In the genomic region with DNA sequence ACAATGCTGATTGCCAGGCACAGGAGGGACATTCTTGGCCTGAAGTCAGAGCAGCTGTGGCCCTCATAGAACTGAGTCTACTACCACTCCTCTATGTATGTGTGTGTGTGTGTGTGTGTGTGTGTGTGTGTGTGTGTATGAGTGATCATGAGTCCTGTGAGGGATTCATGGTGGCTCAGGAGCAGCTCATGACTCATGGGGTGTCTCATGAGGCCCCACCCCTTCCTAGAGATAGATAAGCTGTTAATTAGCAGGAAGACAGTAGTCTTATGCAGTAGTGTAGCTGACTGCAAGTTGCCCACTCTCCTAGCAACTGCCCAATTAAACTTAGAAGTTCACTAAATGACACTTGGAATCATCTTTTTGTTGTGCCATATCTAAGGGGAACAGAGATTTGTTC, we compare ENCODE assay signal across 25 mouse cellular contexts. TPM values are rescaled to one million over a fixed set of nuclear protein-coding genes. Genes with fewer than 3 reads are reported as not detected.
DNase-seq lines count a peak whose midpoint lies in the region; ATAC-seq and TF ChIP-seq lines count a peak whose summit lies in the region.
"Had no signal": no experiment of that assay in that cellular context is flagged by ENCODE, and none has a peak within 500 bp of the region (broad histone marks: within the 10 kb centered on the region; RNA-seq: fewer than 3 reads in every experiment).

No protein-coding gene starts in this region.

- no peaks in the 10 kb centered on the region for H3K9me3 ChIP-seq in stomach, postnatal 0 days (ENCODE audit: control insufficient read depth, low read length)
- H3K9me3 ChIP-seq: forebrain, embryonic 13.5 days had no signal

- TF ChIP-seq EP300 in stomach, postnatal 0 days (optimal IDR thresholded peaks at IDR 0.05): no peak

- H3K4me3 ChIP-seq in stomach, postnatal 0 days (ENCODE audit: low read depth, low read length): no peak overlapping the region
- H3K4me3 ChIP-seq: forebrain, embryonic 13.5 days had no signal

- no peak for TF ChIP-seq CTCF in stomach, postnatal 0 days (IDR thresholded peaks at IDR 0.05; ENCODE audit: low read depth)

- no peak overlapping the region for H3K4me2 ChIP-seq in stomach, postnatal 0 days (replicated peaks; ENCODE audit: low read depth)
- H3K4me2 ChIP-seq: forebrain, embryonic 13.5 days had no signal

- H3K9ac ChIP-seq in stomach, postnatal 0 days (ENCODE audit: low read length): no peak overlapping the region
- H3K9ac ChIP-seq: forebrain, embryonic 13.5 days had no signal

- H3K27me3 ChIP-seq in stomach, postnatal 0 days (ENCODE audit: control insufficient read depth, insufficient read depth, low read length): no peaks in the 10 kb centered on the region
- H3K27me3 ChIP-seq: forebrain, embryonic 13.5 days; Patski had no signal

- DNase-seq in 3T3-L1 (ENCODE audit: low read depth, low spot score): peak; percentile 21
- DNase-seq in 416B (ENCODE audit: low read depth): peak; percentile 64
- no peak for DNase-seq in stomach, postnatal 0 days (ENCODE audit: low spot score)
- no peak for DNase-seq in adrenal gland, postnatal 4 days (ENCODE audit: low spot score in 2 of 2)
- no peak for DNase-seq in left cerebral cortex, adult 8-10 months (ENCODE audit: low spot score in 2 of 2)
- DNase-seq: adrenal gland, adult 8-10 months; adrenal gland, postnatal 14 days; adrenal gland, postnatal 36 days; cerebellum, adult 11 months; cerebellum, adult 18-20 months; cerebellum, adult 8-10 months; cerebellum, postnatal 10 days; cerebellum, postnatal 25 days had no signal

- H3K4me1 ChIP-seq in stomach, postnatal 0 days (replicated peaks; ENCODE audit: control insufficient read depth, insufficient read depth): no peaks in the 10 kb centered on the region
- H3K4me1 ChIP-seq: forebrain, embryonic 13.5 days had no signal

- no peak overlapping the region for H3K27ac ChIP-seq in stomach, postnatal 0 days (replicated peaks)
- H3K27ac ChIP-seq: forebrain, embryonic 13.5 days had no signal

- no peaks in the 10 kb centered on the region for H3K36me3 ChIP-seq in stomach, postnatal 0 days (ENCODE audit: control insufficient read depth, insufficient read depth, low read length)

- peak; percentile 57; the same call in 1 of the 2 replicates for ATAC-seq in stomach, postnatal 0 days (ENCODE audit: low FRiP score, low TSS enrichment)
- ATAC-seq: activated CD4-positive, CD25-positive, alpha-beta regulatory T cell, adult 4 months; forebrain, embryonic 13.5 days; forebrain, embryonic 16.5 days; Patski had no signal

RNA-seq across cellular contexts. Expression of gene Txnrd3, which starts 8.0 kb away (rescaled TPM):
- polyA plus RNA-seq in stomach, postnatal 0 days (2015; fragmentation: Nextera tagmentation; extraction: Ambion mirVana): 11.5 and 11.7 TPM in 2 replicates
- 10 to 100 TPM; 17.6 to 18.1 TPM for total RNA-seq in adrenal gland, postnatal 4 days (2021)
- 1 to 10 TPM; 4.7 to 5.9 (median 5.6) TPM for total RNA-seq in left cerebral cortex, adult 8-10 months (2022)

RNA-seq across cellular contexts. Expression of gene Vmn1r40, which starts 55.6 kb away (rescaled TPM):
- polyA plus RNA-seq in stomach, postnatal 0 days (2015; fragmentation: Nextera tagmentation; extraction: Ambion mirVana): not detected in 2 replicates
- total RNA-seq in adrenal gland, postnatal 4 days (2021): not detected
- not detected for total RNA-seq in left cerebral cortex, adult 8-10 months (2022)
- total RNA-seq: adrenal gland, adult 18-20 months; adrenal gland, adult 8-10 months; adrenal gland, postnatal 14 days; adrenal gland, postnatal 36 days; ES-E14 had no signal
- polyA plus RNA-seq: activated CD4-positive, CD25-positive, alpha-beta regulatory T cell, adult 4 months; C2C12; cortical plate, adult 2 months; embryonic facial prominence, embryonic 11.5 days; embryonic facial prominence, embryonic 14.5 days; forebrain, embryonic 11.5 days; forebrain, embryonic 13.5 days; forebrain, embryonic 16.5 days; frontal cortex, adult 2 months had no signal

RNA-seq across cellular contexts. Expression of gene Chchd6, which starts 56.3 kb away (rescaled TPM):
- 19.5 and 22.7 TPM in 2 replicates for polyA plus RNA-seq in stomach, postnatal 0 days (2015; fragmentation: Nextera tagmentation; extraction: Ambion mirVana)
- total RNA-seq in adrenal gland, postnatal 4 days (2021): 10 to 100 TPM; 32.9 to 34.8 TPM
- total RNA-seq in left cerebral cortex, adult 8-10 months (2022): 10 to 100 TPM; 75.6 to 85.2 (median 78.1) TPM

Comparison
In these comparisons a context has a peak if more than half of its experiments do, and no peak if none do; other contexts are left out.
1. DNase-seq: peak in 3T3-L1 (single experiment) and 416B (single experiment); none in stomach, postnatal 0 days (single experiment), adrenal gland, postnatal 4 days (0 of 2) and left cerebral cortex, adult 8-10 months (0 of 2).